Mouse (Mus musculus) CD4-positive, CD25-positive, alpha-beta regulatory T cell, adult 2 months (primary cell): ENCODE data around the gene Mup2.
"Not testable (repeated sequence)": the region's sequence is repeated elsewhere in the genome, so short reads cannot be mapped to it uniquely, and the experiment has no call there.

Experiments
- DNase-seq: peaks from one replicate; pipeline ENCODE4 v3.0.0-alpha.2; 2012; ENCODE audit warnings: low read depth, low spot score

Gene Mup2

DNA sequence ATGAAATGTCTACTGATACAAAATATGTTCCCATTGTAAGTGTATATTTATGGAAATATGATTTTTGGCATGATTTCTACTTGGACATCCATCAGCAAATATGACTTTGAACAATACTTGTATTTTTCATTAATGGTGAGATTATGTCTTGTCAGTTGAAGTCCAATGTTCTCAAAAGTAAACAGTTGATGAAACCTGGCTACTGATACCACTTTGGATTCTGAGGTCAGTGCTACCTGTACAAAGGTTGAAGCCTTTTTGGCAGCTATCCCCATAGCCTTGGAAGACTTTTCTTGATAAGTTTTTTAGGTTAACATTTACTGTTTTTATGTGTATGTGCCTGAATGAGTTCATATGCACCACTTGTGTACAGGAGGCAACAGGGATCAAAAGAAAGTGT lies at the start of gene Mup2:
Gene Mup2 (minus strand): TSS at position 101 of the 400 bp plus-strand sequence.
- not testable (repeated sequence) for DNase-seq
